Mouse (Mus musculus) subcutaneous adipose tissue, adult 2 months (tissue): ENCODE measurements around the gene Hint3. TPM values are rescaled to one million over a fixed set of nuclear protein-coding genes. Genes with fewer than 3 reads are reported as not detected.

ENCODE experiments used
- polyA plus RNA-seq: library from polyadenylated mRNA; depleted of rRNA; stranded (reverse); fragments of >200 nt; gene quantifications from 2 replicates; pipeline ENCODE4 v1.2.3, GENCODE M21; 2012; ENCODE audit warnings: low replicate concordance; rRNA removed

Gene Hint3
- polyA plus RNA-seq, result 14.6 and 20.2 TPM in 2 replicates

GRCm38 (mm10) chr10:30629513-30629912, at the start of gene Hint3:
Gene Hint3 (minus strand): TSS chr10:30629632.

GRCm38 (mm10) chr10:30600542-30600966, 28.9 kb downstream of the Hint3 start, which contains the start of gene Trmt11:
Gene Trmt11 (minus strand): TSS chr10:30600749.

Other genes starting within 250 kb of the Hint3 start
- gene Trmt11, start 28.9 kb downstream of the Hint3 start, polyA plus RNA-seq, result 1.1 and 1.2 TPM in 2 replicates
- gene Ncoa7, start 173.7 kb upstream of the Hint3 start, polyA plus RNA-seq, result 4.1 and 8.5 TPM in 2 replicates
- gene Hey2, start 213.2 kb upstream of the Hint3 start, polyA plus RNA-seq, result 3.3 and 8.2 TPM in 2 replicates